Mouse (Mus musculus) forebrain, embryonic 14.5 days (tissue): ENCODE measurements at regions not wholly inside any gene's neighbourhood (a gene's known extent, or its start where the extent isn't known, plus 50 kb on each side); places are given as distances from the start of the nearest gene placed in this dataset.

Source experiments
- ATAC-seq: fragments of 200-750 bp; cut with Nextera tagmentation; 2 replicates; pipeline ENCODE4 v1.8.0; 2017; ENCODE audit warnings: mild to moderate bottlenecking, moderate library complexity
- DNase-seq: peaks from one replicate; pipeline ENCODE4 v3.0.0-alpha.2; 2015; ENCODE audit warnings: low spot score
- H3K27ac ChIP-seq: fragments of 300-500 bp; sonication (generic); 2 replicates; pipeline ENCODE4 v1.5.1; 2014; ENCODE audit warnings: low read depth, mild to moderate bottlenecking, control low read depth, low read length, moderate library complexity
- H3K27me3 ChIP-seq: fragments of 300-500 bp; sonication (generic); replicated peaks from 2 replicates; pipeline ENCODE4 v1.6.1; 2014; ENCODE audit warnings: low read length, control low read depth, mixed read lengths; ENCODE audit not compliant: control insufficient read depth, insufficient read depth
- H3K36me3 ChIP-seq: fragments of 300-500 bp; sonication (generic); 2 replicates; pipeline ENCODE4 v1.6.1; 2014; ENCODE audit warnings: low read length, control low read depth; ENCODE audit not compliant: control insufficient read depth, insufficient read depth
- H3K4me1 ChIP-seq: fragments of 300-500 bp; sonication (generic); 2 replicates; pipeline ENCODE4 v1.6.1; 2014; ENCODE audit warnings: antibody characterized with exemption, low read length, control low read depth; ENCODE audit not compliant: control insufficient read depth, insufficient read depth
- H3K4me2 ChIP-seq: fragments of 300-500 bp; sonication (generic); 2 replicates; pipeline ENCODE4 v1.6.1; 2014; ENCODE audit warnings: mild to moderate bottlenecking, control low read depth, low read length
- H3K4me3 ChIP-seq: fragments of 300-500 bp; sonication (generic); 2 replicates; pipeline ENCODE4 v1.5.1; 2014; ENCODE audit warnings: low read depth, low read length, control low read depth
- H3K9ac ChIP-seq: fragments of 300-500 bp; sonication (generic); 2 replicates; pipeline ENCODE4 v1.6.1; 2014; ENCODE audit warnings: mild to moderate bottlenecking, low read length, control low read depth, moderate library complexity
- H3K9me3 ChIP-seq: fragments of 300-500 bp; sonication (generic); replicated peaks from 2 replicates; pipeline ENCODE4 v1.6.1; 2016; ENCODE audit warnings: low read length, control low read depth, mixed read lengths; ENCODE audit not compliant: control insufficient read depth
- WGBS: fragments of 180-500 bp; shearing (Covaris S2); extraction: QIAGEN DNeasy Blood & Tissue Kit; methylation state at CpG from one replicate; pipeline ENCODE4 v1.1.7; 2014; 5-methylcytosine and 5-hydroxymethylcytosine counted together

GRCm38 (mm10) chr2:75446996-75447715, 211.9 kb upstream of the Hnrnpa3 start:
- Histone ChIP-seq H3K4me3 (no peak overlapping the region), H3K9ac (no peak overlapping the region), H3K27ac (no peak overlapping the region), H3K27me3 (no peaks in the 10 kb centered on the region), H3K36me3 (no peaks in the 10 kb centered on the region), H3K9me3 (no peaks in the 10 kb centered on the region), H3K4me1 (0 out of 2 replicates have a peak, but pooled peaks cover 3% of the 10 kb centered on the region), H3K4me2 (no peak overlapping the region)
- DNase-seq: no peak
- WGBS: 66% methylated on average over 7 of the region's 7 CpGs
- ATAC-seq: no peak

DNA sequence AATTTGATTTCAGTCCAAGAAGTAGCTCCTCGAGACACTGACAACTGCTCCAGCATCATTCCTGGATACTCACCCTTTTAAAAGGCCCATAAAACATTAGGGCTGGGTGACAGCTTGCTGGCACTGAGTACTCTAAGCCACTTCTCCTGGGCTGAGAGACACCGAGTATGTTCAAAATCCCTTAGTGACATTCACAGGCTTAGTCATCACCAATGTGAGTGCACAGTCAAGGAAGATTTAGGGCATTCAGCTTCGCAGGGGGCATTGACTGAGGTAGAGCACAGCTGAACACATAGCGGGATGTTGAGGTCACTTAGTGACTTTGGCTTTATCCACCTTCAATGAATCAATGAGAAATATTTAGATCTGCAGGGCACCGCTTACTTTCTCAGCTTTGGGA, 210.8 kb upstream of the Hnrnpa3 start:
- no peaks in the 10 kb centered on the region for H3K36me3 ChIP-seq
- no peak overlapping the region for H3K9ac ChIP-seq
- DNase-seq (no peak), ATAC-seq (no peak)
- H3K27me3 ChIP-seq: no peaks in the 10 kb centered on the region
- no peaks in the 10 kb centered on the region for H3K9me3 ChIP-seq
- no peak overlapping the region for H3K4me3 ChIP-seq
- no peak overlapping the region for H3K4me2 ChIP-seq
- H3K27ac ChIP-seq: no peak overlapping the region
- WGBS: 79% methylated on average over 5 of the region's 5 CpGs
- H3K4me1 ChIP-seq: no peaks in the 10 kb centered on the region

DNA sequence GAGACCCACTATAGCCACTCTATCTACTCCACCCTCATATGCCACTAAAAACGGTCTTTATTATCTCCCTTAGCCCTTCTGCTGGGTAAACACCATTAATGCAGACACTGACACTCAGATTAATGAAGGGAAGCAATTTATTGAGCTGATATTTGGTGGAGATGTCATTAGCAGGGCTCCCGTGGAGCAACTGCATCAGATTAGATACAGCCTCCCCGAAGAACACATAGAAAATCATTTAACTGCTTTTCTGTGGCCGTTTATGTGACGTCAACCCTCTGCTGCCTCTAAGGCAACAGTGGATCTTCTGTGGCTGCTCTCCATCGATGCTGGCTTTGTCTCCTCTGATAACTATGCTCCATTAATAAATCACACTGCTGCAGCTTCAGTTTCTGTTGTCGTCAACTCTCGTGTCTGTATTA, 207.2 kb upstream of the Hnrnpa3 start:
- Histone ChIP-seq H3K4me3 (no peak overlapping the region), H3K27ac (no peak overlapping the region), H3K9me3 (no peaks in the 10 kb centered on the region), H3K27me3 (no peaks in the 10 kb centered on the region), H3K4me1 (no peaks in the 10 kb centered on the region), H3K36me3 (no peaks in the 10 kb centered on the region), H3K9ac (no peak overlapping the region), H3K4me2 (no peak overlapping the region)
- DNase-seq (no peak), ATAC-seq (no peak)
- 64% methylated on average over 8 of the region's 8 CpGs for WGBS

- H3K9ac ChIP-seq: no peak overlapping the region
These were observed 206.6 kb upstream of the Hnrnpa3 start for GRCm38 (mm10) chr2:75452274-75453148.

GRCm38 (mm10) chr2:75455481-75455880, 203.6 kb upstream of the Hnrnpa3 start:
- H3K27ac ChIP-seq: no peak overlapping the region
- no peak overlapping the region for H3K4me3 ChIP-seq
- 95% methylated on average over 9 of the region's 9 CpGs for WGBS
- DNase-seq (no peak), ATAC-seq (no peak)
- no peak overlapping the region for H3K9ac ChIP-seq
- H3K4me1 ChIP-seq: no peaks in the 10 kb centered on the region
- no peaks in the 10 kb centered on the region for H3K9me3 ChIP-seq
- H3K36me3 ChIP-seq: no peaks in the 10 kb centered on the region
- H3K4me2 ChIP-seq: no peak overlapping the region
- H3K27me3 ChIP-seq: no peaks in the 10 kb centered on the region

More at GRCm38 (mm10) chr2:75452274-75453148, 206.6 kb upstream of the Hnrnpa3 start:
- Histone ChIP-seq H3K4me2 (no peak overlapping the region), H3K9me3 (no peaks in the 10 kb centered on the region), H3K4me1 (no peaks in the 10 kb centered on the region), H3K36me3 (no peaks in the 10 kb centered on the region), H3K27ac (no peak overlapping the region), H3K27me3 (no peaks in the 10 kb centered on the region), H3K4me3 (no peak overlapping the region)
- DNase-seq (no peak), ATAC-seq (no peak)
- 90% methylated on average over 7 of the region's 7 CpGs for WGBS

DNA sequence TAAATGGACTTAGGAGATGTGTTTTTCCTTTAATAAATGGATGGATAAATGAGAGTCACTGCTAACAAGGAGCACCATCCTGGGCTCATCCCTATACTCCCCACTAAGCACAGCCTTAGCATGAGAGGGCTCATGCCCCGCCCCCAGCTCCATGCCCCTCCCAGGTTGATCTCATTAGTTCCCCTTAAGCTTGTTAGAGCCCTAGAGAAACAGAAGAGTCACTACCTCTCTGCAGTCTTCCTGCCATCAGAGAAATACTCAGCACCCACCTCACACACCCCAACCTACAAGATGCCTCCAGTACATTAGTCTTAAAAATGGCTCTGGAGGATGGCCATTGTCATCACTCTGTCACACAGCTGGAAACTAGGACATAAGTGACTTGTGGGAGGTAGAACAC, 202.8 kb upstream of the Hnrnpa3 start:
- Histone ChIP-seq H3K4me2 (no peak overlapping the region), H3K27me3 (no peaks in the 10 kb centered on the region), H3K36me3 (no peaks in the 10 kb centered on the region), H3K4me1 (no peaks in the 10 kb centered on the region), H3K27ac (no peak overlapping the region), H3K9ac (no peak overlapping the region), H3K4me3 (no peak overlapping the region), H3K9me3 (no peaks in the 10 kb centered on the region)
- DNase-seq (no peak), ATAC-seq (no peak)
- 88% methylated on average over 1 of the region's 1 CpGs for WGBS

GRCm38 (mm10) chr2:75457423-75457822, 201.6 kb upstream of the Hnrnpa3 start:
- Histone ChIP-seq H3K9me3 (no peaks in the 10 kb centered on the region), H3K27ac (no peak overlapping the region), H3K36me3 (no peaks in the 10 kb centered on the region), H3K4me3 (no peak overlapping the region), H3K4me2 (no peak overlapping the region), H3K9ac (no peak overlapping the region), H3K4me1 (no peaks in the 10 kb centered on the region), H3K27me3 (no peaks in the 10 kb centered on the region)
- DNase-seq (no peak), ATAC-seq (no peak)
- 94% methylated on average over 3 of the region's 3 CpGs for WGBS

- H3K36me3 ChIP-seq: no peaks in the 10 kb centered on the region
- no peak for DNase-seq
- 92% methylated on average over 3 of the region's 3 CpGs for WGBS
- no peak for ATAC-seq
- no peak overlapping the region for H3K4me3 ChIP-seq
- H3K4me2 ChIP-seq: no peak overlapping the region
- H3K27me3 ChIP-seq: no peaks in the 10 kb centered on the region
- no peaks in the 10 kb centered on the region for H3K4me1 ChIP-seq
- H3K27ac ChIP-seq: no peak overlapping the region
- H3K9ac ChIP-seq: no peak overlapping the region
- no peaks in the 10 kb centered on the region for H3K9me3 ChIP-seq
These were observed 200.2 kb upstream of the Hnrnpa3 start for GRCm38 (mm10) chr2:75458898-75459297.

- 92% methylated on average over 5 of the region's 5 CpGs for WGBS
- DNase-seq (no peak), ATAC-seq (no peak)
- Histone ChIP-seq H3K4me2 (no peak overlapping the region), H3K9me3 (no peaks in the 10 kb centered on the region), H3K27ac (no peak overlapping the region), H3K4me3 (no peak overlapping the region), H3K9ac (no peak overlapping the region), H3K4me1 (no peaks in the 10 kb centered on the region), H3K36me3 (no peaks in the 10 kb centered on the region), H3K27me3 (no peaks in the 10 kb centered on the region)
These were observed 198.6 kb upstream of the Hnrnpa3 start for GRCm38 (mm10) chr2:75460419-75460818.
